Mouse (Mus musculus) c-Kit-negative CD71-positive TER-119-positive erythroid progenitor cells, embryonic 14.5 days (primary cell): ENCODE results near the gene Pheta1.

ENCODE experiments used
- DNase-seq: peaks from one replicate; pipeline ENCODE4 v3.0.0-alpha.2; 2013; ENCODE audit warnings: low read depth, low spot score

The Pheta1 gene

GRCm38 (mm10) chr5:121825606-121826005, 23.2 kb upstream of the Pheta1 start:
- DNase-seq = no peak

DNA sequence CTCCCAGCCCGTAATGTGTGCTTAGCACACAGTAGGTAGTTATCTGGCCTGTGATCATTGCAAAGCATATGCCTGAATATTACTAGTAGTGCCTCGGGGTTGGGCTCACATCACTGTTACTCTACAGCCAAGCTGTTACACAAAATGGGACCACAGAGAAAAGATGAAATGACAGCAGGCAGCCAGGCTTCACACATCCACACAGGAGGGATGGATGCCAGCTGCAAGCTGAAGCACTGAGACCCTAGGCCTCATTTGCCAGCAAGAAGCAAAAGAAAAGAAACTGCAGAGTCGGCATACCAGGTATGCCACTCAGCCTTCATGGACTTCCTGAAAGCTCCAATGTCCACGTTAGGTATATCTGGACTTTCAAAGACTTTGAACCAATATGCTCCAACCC, 20.9 kb upstream of the Pheta1 start:
- DNase-seq = no peak

- DNase-seq = no peak
Observed at GRCm38 (mm10) chr5:121828491-121829432, 20.0 kb upstream of the Pheta1 start.

DNA sequence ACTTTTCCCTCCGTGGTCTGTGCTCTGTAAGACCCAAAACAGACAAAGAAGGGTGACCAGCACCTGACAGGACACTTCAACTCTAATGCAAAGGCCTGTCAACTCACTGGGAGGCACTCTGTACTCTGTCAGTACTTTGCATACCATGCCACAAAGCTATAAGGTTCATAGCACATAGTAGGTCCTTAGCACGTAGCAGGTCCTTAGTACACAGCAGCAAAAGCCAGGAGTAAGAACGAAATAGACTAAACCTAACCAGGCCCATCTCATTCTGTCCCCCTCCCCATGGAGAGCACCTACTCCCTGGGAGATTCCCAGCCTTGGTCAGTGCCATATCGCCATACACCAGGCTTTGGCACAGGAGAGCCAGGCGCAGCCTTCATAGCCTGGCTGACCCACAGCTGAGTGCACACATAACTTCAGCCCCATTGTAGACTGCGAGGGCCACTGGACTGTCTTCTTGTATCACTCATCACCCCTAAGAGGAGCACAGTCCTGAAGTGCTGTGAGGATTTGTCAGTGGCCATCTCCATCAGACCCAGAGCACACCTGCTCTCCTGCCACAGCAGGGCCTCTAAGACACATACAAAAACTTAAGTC, 17.7 kb upstream of the Pheta1 start:
- DNase-seq = no peak

GRCm38 (mm10) chr5:121832376-121833155, 16.2 kb upstream of the Pheta1 start:
- DNase-seq = no peak

DNA sequence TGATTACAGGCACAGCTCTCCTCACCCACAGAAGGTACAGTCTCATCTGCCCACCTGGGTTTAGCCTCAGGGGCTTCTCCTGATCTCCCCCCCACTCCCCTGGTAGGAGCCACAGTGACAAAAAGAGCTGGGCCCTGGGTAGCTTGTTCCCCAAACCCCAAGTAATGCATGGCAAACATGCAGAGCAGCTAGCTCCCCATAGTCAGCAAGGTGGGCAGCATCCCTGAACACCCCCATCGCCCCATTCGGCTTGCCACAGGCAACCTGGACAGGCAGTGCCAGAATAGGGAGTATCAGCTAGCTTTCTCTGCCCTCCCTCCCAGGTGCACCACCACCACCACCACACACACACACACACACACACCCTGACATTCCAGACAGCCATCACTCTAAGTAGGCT, 15.6 kb upstream of the Pheta1 start:
- DNase-seq = no peak

DNA sequence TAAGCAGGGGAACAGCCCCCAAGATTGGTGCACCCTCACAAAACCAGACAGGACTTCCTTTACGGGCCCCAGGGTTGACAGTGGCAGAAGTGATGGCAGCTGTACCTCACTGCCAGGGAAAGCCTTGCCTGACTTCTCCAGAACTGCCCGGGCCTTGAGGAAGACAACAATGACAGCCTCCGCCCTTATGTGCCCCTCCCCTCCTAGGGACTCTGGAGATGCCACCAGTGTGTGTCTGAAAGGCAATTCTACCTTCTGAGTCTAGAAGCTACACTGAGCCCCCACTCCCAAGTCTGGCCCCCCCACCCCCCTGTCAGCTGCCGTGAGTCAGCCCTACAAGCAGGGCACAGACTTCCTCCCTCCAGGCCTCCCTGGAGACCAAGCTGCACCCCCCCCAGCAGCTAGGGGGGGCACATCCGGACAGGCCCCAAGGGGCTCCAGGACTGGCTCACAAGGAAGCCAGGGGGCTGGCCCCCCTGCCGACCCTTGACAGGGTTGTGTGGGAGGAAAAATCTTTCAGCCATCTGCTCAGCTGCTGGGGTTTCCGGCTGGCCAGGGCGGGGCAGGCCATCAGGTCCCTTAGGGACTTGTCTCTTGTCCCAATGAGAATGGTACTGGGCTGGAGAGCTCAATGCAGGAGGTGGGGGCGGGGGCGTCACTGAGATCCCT, 15.1 kb upstream of the Pheta1 start:
- no peak for DNase-seq

DNA sequence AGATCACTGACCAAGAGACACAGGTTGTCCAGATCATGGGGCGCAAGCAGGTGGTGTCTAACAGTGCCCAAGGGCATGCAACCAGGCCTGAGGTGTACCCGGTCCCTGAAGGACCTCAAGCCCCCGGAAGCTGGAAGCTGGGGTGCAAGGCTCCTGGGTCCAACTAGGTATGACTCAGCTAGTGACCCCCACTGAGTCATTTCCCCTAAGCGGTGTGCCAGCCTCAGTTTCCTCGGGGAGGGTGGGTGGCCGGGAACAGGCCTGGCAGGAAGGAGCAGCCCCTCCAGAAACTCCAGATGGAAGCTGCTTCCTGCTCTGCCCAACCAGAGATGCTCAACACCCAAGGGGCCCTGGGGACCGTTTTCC, 14.6 kb upstream of the Pheta1 start:
- DNase-seq = no peak

DNA sequence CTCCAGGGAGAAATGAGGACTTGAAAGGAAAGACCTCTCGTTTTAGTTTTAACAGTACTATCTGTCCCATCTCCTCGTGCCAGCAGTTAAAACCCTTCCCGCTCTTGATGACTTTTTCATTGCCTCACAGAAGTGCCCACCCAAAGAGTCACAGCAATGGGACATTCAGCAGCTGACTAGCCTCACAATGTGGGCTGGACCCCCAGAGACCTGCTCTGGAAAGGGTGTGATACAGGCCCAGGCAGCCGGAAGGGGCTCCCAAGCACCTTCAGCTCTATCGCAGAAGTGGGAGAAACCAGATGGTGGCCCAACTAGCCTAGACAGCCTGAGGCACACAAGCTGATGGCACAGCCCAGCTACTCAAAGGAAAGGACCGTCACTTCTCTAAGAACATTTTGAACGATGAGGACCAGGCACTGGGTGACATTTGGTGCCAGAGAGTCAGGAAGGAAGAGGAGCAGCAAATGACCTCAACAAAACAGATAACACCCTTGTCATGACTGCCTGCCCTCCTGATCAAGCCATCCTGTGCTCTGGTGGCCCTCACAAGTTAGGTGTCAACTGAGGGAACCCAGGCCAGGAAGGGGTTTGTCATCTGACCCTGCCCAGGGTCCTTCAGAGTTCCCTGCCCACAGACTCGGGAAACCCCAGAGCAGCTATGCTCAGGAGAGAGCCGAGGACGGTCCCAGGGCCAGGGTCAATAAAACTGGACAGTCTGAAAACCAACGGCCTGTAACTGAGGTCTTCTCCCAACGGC, 13.6 kb upstream of the Pheta1 start:
- DNase-seq = no peak

DNA sequence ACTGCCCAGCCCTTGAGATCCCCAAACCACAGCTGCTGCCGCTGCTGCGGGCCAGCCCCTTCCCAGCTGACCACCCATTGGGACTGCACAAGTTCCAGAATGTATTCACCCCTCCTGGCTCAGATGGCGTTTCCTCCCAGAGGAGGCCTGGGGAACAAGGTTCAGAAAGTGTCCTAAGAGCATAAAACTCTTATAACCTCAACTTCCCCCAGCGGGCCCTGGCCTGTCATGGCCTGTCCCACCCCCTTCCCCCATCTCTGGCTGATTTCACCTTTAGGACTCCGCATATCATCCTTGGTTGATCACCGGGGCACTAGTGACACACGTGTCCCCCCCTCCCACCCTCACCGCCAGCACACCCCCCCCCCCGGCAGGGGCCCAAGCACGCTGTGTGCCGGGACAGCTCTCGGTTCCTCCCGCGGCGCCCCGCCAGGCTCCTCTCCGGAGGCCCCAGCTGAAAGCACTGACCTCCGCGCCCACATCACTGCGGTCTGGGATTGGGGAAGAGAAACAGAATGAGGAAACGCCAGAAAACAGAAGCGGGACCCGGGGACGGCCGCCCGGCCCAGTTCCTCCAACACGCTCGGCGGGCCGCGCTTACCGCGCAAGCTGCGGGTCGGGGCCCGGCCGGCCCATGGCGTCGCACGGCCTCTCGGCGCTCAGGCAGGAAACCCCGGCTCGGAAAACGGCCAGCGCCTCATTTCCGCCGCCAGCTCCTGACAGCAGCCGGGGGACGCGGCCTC, 12.7 kb upstream of the Pheta1 start:
- DNase-seq = no peak

DNA sequence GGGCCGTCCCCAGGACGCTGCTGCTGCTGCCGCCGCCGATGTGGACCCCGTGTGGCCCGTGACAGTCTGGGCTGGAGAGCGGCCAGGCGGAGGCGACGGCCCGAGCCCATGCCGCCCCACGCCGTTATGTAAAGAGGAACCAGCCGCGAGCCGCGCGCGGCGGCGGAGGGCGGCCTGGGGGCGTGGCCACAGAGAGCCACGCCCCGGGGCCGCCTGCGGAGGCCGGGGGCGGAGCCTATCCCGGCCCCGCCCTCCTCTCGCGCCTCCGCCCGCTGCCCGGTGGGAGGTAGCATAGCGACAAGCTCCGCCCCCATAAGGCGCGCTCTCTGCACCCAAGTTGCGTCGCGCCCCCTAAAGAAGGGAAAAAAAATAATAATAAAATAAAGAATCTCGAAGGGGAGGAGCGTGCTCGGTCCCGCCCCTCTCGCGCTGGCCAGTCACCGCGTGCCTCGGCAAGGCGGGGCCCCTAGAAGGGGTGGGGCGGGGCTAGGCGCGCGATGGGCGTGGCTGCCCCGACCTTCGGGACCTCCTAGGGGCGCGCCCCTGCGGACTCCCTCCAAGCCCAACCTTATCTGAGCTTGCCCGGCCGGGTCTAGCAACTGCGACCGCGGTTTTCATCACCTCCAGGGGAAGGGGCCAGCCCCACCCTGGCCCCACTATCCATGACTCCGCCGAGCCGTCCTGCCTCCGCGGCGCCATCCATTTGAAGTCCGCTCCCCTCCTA, 11.9 kb upstream of the Pheta1 start:
- DNase-seq = peak; percentile 81

GRCm38 (mm10) chr5:121837441-121838340, 11.1 kb upstream of the Pheta1 start, which contains the start of gene Sh2b3:
TSS of gene Sh2b3 (minus strand) at chr5:121837646.
- DNase-seq = no peak

GRCm38 (mm10) chr5:121838341-121839127, 10.2 kb upstream of the Pheta1 start:
- DNase-seq = no peak

GRCm38 (mm10) chr5:121839128-121839473, 9.7 kb upstream of the Pheta1 start:
- no peak for DNase-seq

GRCm38 (mm10) chr5:121841516-121841915, 7.3 kb upstream of the Pheta1 start:
- no peak for DNase-seq

DNA sequence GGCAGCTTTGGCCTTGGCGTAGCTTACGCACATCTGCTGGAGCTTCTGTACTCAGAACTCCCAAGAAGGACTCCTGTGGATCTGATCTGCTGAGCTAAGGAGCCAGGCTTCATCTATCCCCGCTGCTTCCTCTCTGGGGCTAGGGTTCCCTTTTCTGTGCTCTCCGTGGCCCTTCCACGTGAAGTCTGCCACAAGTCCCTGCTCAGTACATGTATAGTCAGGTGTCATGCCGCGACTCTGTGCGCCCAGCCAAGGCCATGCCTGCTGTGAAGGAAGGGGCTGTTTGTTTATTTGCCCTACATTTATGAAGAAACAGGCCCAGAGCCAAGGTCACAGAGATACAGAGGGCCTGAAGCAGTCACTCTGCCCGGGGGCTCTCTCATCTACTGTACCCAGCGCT, 6.8 kb upstream of the Pheta1 start:
- DNase-seq = no peak

DNA sequence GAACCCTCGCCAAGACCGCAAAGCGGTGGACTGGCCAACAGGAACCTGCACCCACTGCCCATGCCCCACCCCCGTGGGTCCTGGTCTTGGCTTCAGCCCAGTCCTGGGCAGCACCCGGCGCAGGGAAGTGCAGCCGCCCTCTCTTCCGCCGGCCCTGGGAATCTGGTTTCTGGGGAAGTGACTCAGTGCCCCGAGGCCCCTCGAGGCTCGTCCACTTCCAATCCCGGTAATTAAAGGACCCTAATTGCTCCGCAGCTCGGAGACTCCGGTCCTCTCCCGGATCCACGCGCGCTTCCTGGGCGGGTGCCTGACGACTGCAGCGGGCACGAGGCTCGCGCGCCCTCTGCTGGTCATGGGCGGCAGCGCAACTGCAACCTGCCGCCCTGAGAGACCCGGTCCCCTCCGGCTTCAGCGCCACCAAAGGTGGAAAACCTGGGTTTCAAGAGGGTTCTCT, 6.1 kb upstream of the Pheta1 start:
- DNase-seq = peak; percentile 60
